Mouse (Mus musculus) MEL (cell line): ENCODE data around the gene Dennd1a. TPM values are rescaled to one million over a fixed set of nuclear protein-coding genes. Genes with fewer than 3 reads are reported as not detected.

Experiments
- DNase-seq: peaks from one replicate; pipeline ENCODE4 v3.0.0; 2011; ENCODE audit warnings: low read depth, low spot score
- H3K27ac ChIP-seq: 2 replicates; pipeline ENCODE4 v1.5.1; 2012; ENCODE audit warnings: low read depth, mild to moderate bottlenecking, control low read depth, low read length, moderate library complexity; ENCODE audit not compliant: control insufficient read depth
- H3K27me3 ChIP-seq, 2 experiments: fragments of 150-350 bp in 1 of 2; sonication (generic) in 1 of 2; 2 replicates each; pipeline ENCODE4 v1.6.1; 2012; ENCODE audit warnings: low read length in 2 of 2, mild to moderate bottlenecking in 2 of 2, improper control_type of control experiment in 1 of 2, moderate library complexity in 1 of 2; ENCODE audit not compliant: insufficient read depth in 2 of 2, control insufficient read depth in 1 of 2
- H3K36me3 ChIP-seq, 2 experiments: 2 replicates each; pipeline ENCODE4 v1.6.1; 2012 to 2014; ENCODE audit warnings: low read length in 2 of 2, improper control_type of control experiment in 1 of 2, inconsistent platforms in 1 of 2, mild to moderate bottlenecking in 1 of 2; ENCODE audit not compliant: insufficient read depth in 2 of 2, control insufficient read depth in 1 of 2
- H3K4me1 ChIP-seq, 2 experiments: fragments of 150-350 bp in 1 of 2; sonication (generic) in 1 of 2; 2 replicates each; pipeline ENCODE4 v1.6.1; 2012; ENCODE audit warnings: low read length in 2 of 2, improper control_type of control experiment in 1 of 2, mild to moderate bottlenecking in 1 of 2; ENCODE audit not compliant: insufficient read depth in 2 of 2, control insufficient read depth in 1 of 2
- H3K4me3 ChIP-seq, 2 experiments: fragments of 150-350 bp in 1 of 2; sonication (generic) in 1 of 2; 2 replicates each; pipeline ENCODE4 v1.5.1; 2012; ENCODE audit warnings: low read depth in 2 of 2, low read length in 2 of 2, mild to moderate bottlenecking in 2 of 2, moderate library complexity in 2 of 2, control low read depth in 1 of 2, improper control_type of control experiment in 1 of 2; ENCODE audit not compliant: control insufficient read depth in 1 of 2, insufficient read depth in 1 of 2
- H3K79me2 ChIP-seq: 2 replicates; pipeline ENCODE4 v1.6.1; 2012; ENCODE audit warnings: mild to moderate bottlenecking, low read length, moderate library complexity; ENCODE audit not compliant: control insufficient read depth, poor library complexity, insufficient read depth
- H3K9ac ChIP-seq: 2 replicates; pipeline ENCODE4 v1.6.1; 2012; ENCODE audit warnings: low read depth, mild to moderate bottlenecking, control low read depth, low read length, moderate library complexity; ENCODE audit not compliant: control insufficient read depth, poor library complexity, severe bottlenecking
- H3K9me3 ChIP-seq: fragments of 150-350 bp; sonication (generic); replicated peaks from 2 replicates; pipeline ENCODE4 v1.6.1; 2012; ENCODE audit warnings: mild to moderate bottlenecking, low read length, improper control_type of control experiment, moderate library complexity; ENCODE audit not compliant: insufficient read depth
- CHD1 ChIP-seq: IDR thresholded peaks from 2 replicates; pipeline ENCODE4 v1.6.1; 2012; ENCODE audit warnings: low read depth, mild to moderate bottlenecking, inconsistent platforms, low read length, improper control_type of control experiment
- E2F4 ChIP-seq: IDR thresholded peaks from 2 replicates; pipeline ENCODE4 v1.6.1; 2011; ENCODE audit warnings: low read depth, low read length, improper control_type of control experiment, borderline replicate concordance
- GABPA ChIP-seq: IDR thresholded peaks from 2 replicates; pipeline ENCODE4 v1.6.1; 2012; ENCODE audit warnings: low read depth, mild to moderate bottlenecking, inconsistent platforms, low read length, improper control_type of control experiment, moderate library complexity
- GATA1 ChIP-seq: IDR thresholded peaks from 2 replicates; pipeline ENCODE4 v1.6.1; 2011; ENCODE audit warnings: low read depth, low read length, improper control_type of control experiment
- JUND ChIP-seq: IDR thresholded peaks from 2 replicates; pipeline ENCODE4 v1.6.1; 2011; ENCODE audit warnings: low read depth, mild to moderate bottlenecking, improper control_type of control experiment, low read length
- KAT2A ChIP-seq: conservative IDR thresholded peaks from 2 replicates; pipeline ENCODE4 v1.6.1; 2012; ENCODE audit warnings: low read depth, low read length, improper control_type of control experiment, inconsistent platforms
- MAX ChIP-seq: IDR thresholded peaks from 2 replicates; pipeline ENCODE4 v1.6.1; 2011; ENCODE audit warnings: low read length, improper control_type of control experiment
- MAZ ChIP-seq: IDR thresholded peaks from 2 replicates; pipeline ENCODE4 v1.6.1; 2012; ENCODE audit warnings: low read depth, mild to moderate bottlenecking, inconsistent platforms, low read length, improper control_type of control experiment
- MXI1 ChIP-seq: IDR thresholded peaks from 2 replicates; pipeline ENCODE4 v1.6.1; 2011; ENCODE audit warnings: mild to moderate bottlenecking, low read depth, low read length, improper control_type of control experiment
- MYB ChIP-seq: IDR thresholded peaks from 2 replicates; pipeline ENCODE4 v1.6.1; 2011; ENCODE audit warnings: mild to moderate bottlenecking, low read depth, low read length, improper control_type of control experiment
- MYC ChIP-seq: IDR thresholded peaks from 2 replicates; pipeline ENCODE4 v1.6.1; 2011; ENCODE audit warnings: low read depth, mild to moderate bottlenecking, low read length, improper control_type of control experiment, moderate library complexity
- NELFE ChIP-seq: IDR thresholded peaks from 2 replicates; pipeline ENCODE4 v1.6.1; 2011; ENCODE audit warnings: low read depth, low read length, improper control_type of control experiment
- POLR2A ChIP-seq, 2 experiments: IDR thresholded peaks; 2 replicates each; pipeline ENCODE4 v1.6.1; 2011 to 2012; ENCODE audit warnings: low read length in 2 of 2, mild to moderate bottlenecking in 2 of 2, control low read depth in 1 of 2, improper control_type of control experiment in 1 of 2, low read depth in 1 of 2, moderate library complexity in 1 of 2; ENCODE audit not compliant: control insufficient read depth in 1 of 2, insufficient read depth in 1 of 2, poor library complexity in 1 of 2
- POLR2AphosphoS2 ChIP-seq: IDR thresholded peaks from 2 replicates; pipeline ENCODE4 v1.6.1; 2011; ENCODE audit warnings: low read length, improper control_type of control experiment
- SIN3A ChIP-seq: IDR thresholded peaks from 2 replicates; pipeline ENCODE4 v1.6.1; 2012; ENCODE audit warnings: low read length, improper control_type of control experiment, inconsistent platforms
- TAL1 ChIP-seq: IDR thresholded peaks from 2 replicates; pipeline ENCODE4 v1.6.1; 2012; ENCODE audit warnings: mild to moderate bottlenecking, inconsistent platforms, low read length, moderate library complexity, mixed read lengths
- TBP ChIP-seq: IDR thresholded peaks from 2 replicates; pipeline ENCODE4 v1.8.0; 2011; ENCODE audit warnings: low read depth, low read length, improper control_type of control experiment
- TCF12 ChIP-seq: IDR thresholded peaks from 2 replicates; pipeline ENCODE4 v1.6.1; 2014; ENCODE audit warnings: low read depth, mild to moderate bottlenecking, inconsistent platforms, low read length, improper control_type of control experiment, moderate library complexity
- ZC3H11A ChIP-seq: IDR thresholded peaks from 2 replicates; pipeline ENCODE4 v1.6.1; 2012; ENCODE audit warnings: low read depth, mild to moderate bottlenecking, inconsistent platforms, low read length, improper control_type of control experiment
- ZKSCAN1 ChIP-seq: IDR thresholded peaks from 2 replicates; pipeline ENCODE4 v1.6.1; 2012; ENCODE audit warnings: low read depth, mild to moderate bottlenecking, inconsistent platforms, low read length, improper control_type of control experiment, moderate library complexity
- ZMIZ1 ChIP-seq: IDR thresholded peaks from 2 replicates; pipeline ENCODE4 v1.6.1; 2012; ENCODE audit warnings: low read depth, mild to moderate bottlenecking, inconsistent platforms, low read length, improper control_type of control experiment, moderate library complexity
- ZNF384 ChIP-seq: IDR thresholded peaks from 2 replicates; pipeline ENCODE4 v1.6.1; 2012; ENCODE audit warnings: low read depth, mild to moderate bottlenecking, inconsistent platforms, low read length, improper control_type of control experiment
- polyA plus RNA-seq, 2 experiments: library from polyadenylated mRNA; stranded (reverse) in 1 of 2; unstranded in 1 of 2; fragments of >175 nt in 1 of 2; fragments of >200 nt in 1 of 2; gene quantifications; 2 replicates each; pipeline versions ENCODE4 v1.2.1 to v1.2.4; 2012; ENCODE audit warnings: low replicate concordance in 2 of 2, low read depth in 1 of 2; ENCODE audit not compliant: insufficient read length in 2 of 2, insufficient read depth in 1 of 2, missing spikeins in 1 of 2
- total RNA-seq: library from RNA; depleted of rRNA; stranded (reverse); fragments of 300-350 nt; gene quantifications from 2 replicates; pipeline ENCODE4 v1.2.3, GENCODE M21; 2012

Gene Dennd1a
- total and polyA plus RNA-seq, 3 experiments = 5.0 to 21.8 TPM; not detected in 1

- no peak overlapping the region for H3K4me3 ChIP-seq
- H3K79me2 ChIP-seq = 0 out of 2 replicates have a peak, but pooled peaks cover 2% of the 10 kb centered on the region
- DNase-seq = no peak
Measured at GRCm38 (mm10) chr2:38137086-38137485, 150.1 kb downstream of the Dennd1a start.

GRCm38 (mm10) chr2:38135427-38135826 lies 151.8 kb downstream of the Dennd1a start:
- Histone ChIP-seq H3K79me2 (no peaks in the 10 kb centered on the region), H3K36me3 (peaks cover 0 to 37% of the 10 kb centered on the region in 2 experiments; a peak in 2 of 4 replicates), H3K9me3 (no peaks in the 10 kb centered on the region), H3K4me1 (peaks cover 25 to 26% of the 10 kb centered on the region in 2 experiments), H3K9ac (no peak overlapping the region), H3K27ac (no peak overlapping the region), H3K27me3 (no peaks in the 10 kb centered on the region), H3K4me3 (no peak overlapping the region)
- TF ChIP-seq MYB (no peak), MAX (no peak), MXI1 (no peak)
- DNase-seq = peak; percentile 32

More at GRCm38 (mm10) chr2:38137086-38137485, 150.1 kb downstream of the Dennd1a start:
- no peak for TF ChIP-seq ZKSCAN1
- no peak for TF ChIP-seq E2F4
- TF ChIP-seq POLR2A (IDR thresholded peaks at IDR 0.05; ENCODE audit: control insufficient read depth in 1 of 2, insufficient read depth in 1 of 2, low read depth in 1 of 2, low read length in 2 of 2, poor library complexity in 1 of 2) = no peak
- TF ChIP-seq JUND = no peak
- no peak for TF ChIP-seq ZMIZ1
- no peak for TF ChIP-seq POLR2AphosphoS2
- TF ChIP-seq MXI1 = no peak
- no peak for TF ChIP-seq GABPA
- TF ChIP-seq GATA1 = no peak
- TF ChIP-seq ZNF384 = no peak
- TF ChIP-seq MYC = no peak
- no peak for TF ChIP-seq CHD1
- no peak for TF ChIP-seq SIN3A
- no peak for TF ChIP-seq KAT2A
- TF ChIP-seq TCF12 = no peak
- no peak for TF ChIP-seq NELFE
- TF ChIP-seq MAZ = no peak
- TF ChIP-seq ZC3H11A = no peak
- TF ChIP-seq TBP = no peak
- TF ChIP-seq TAL1 = no peak
- TF ChIP-seq, all 39 proteins: peak for 0
- Histone ChIP-seq H3K9ac (no peak overlapping the region), H3K27me3 (no peaks in the 10 kb centered on the region), H3K9me3 (no peaks in the 10 kb centered on the region), H3K27ac (no peak overlapping the region), H3K4me1 (peaks cover 10 to 14% of the 10 kb centered on the region in 2 experiments), H3K36me3 (peaks cover 0 to 23% of the 10 kb centered on the region in 2 experiments; a peak in 2 of 4 replicates)
